Mouse (Mus musculus): ENCODE results near the gene Pus3. TPM values are rescaled to one million over a fixed set of nuclear protein-coding genes. Genes with fewer than 3 reads are reported as not detected.
"Not testable (repeated sequence)": the region's sequence is repeated elsewhere in the genome, so short reads cannot be mapped to it uniquely, and the experiment has no call there.

The Pus3 gene
- total RNA-seq, 2 experiments from 2014 or later, result 9.5 to 13.0 TPM

GRCm38 (mm10) chr9:35616784-35617183, 58.4 kb downstream of the Pus3 start:
- not testable (repeated sequence) for DNase-seq (ENCODE audit: low spot score in 2 of 2)

Other genes with a start within 250 kb of the Pus3 start
- gene Cdon, start 137.5 kb upstream of the Pus3 start, total RNA-seq (2021), result 10 to 100 TPM in 1 of 2 experiments, 1 to 10 TPM in 1; 7.7 to 12.2 TPM
- gene Gm1113, start 40.3 kb upstream of the Pus3 start, total RNA-seq (2021), result not detected
- gene Ddx25, start 67 bp upstream of the Pus3 start, total RNA-seq (2021), result 1 to 10 TPM; 1.0 to 1.1 TPM
- gene Pate2, start 11.7 kb downstream of the Pus3 start, total RNA-seq (2021), result under 1 TPM; 0.30 to 0.38 TPM
- gene Hyls1, start 11.8 kb downstream of the Pus3 start, total RNA-seq (2021), result 1 to 10 TPM; 2.7 to 3.1 TPM
- gene Pate4, start 53.3 kb downstream of the Pus3 start, total RNA-seq (2021), result not detected
- gene Pate3, start 89.6 kb downstream of the Pus3 start, total RNA-seq (2021), result not detected
- gene Pate1, start 128.8 kb downstream of the Pus3 start, total RNA-seq (2021), result not detected
- gene Gm17677, start 182.5 kb downstream of the Pus3 start, total RNA-seq (2021), result not detected
- not detected for gene Gm17727, start 219.5 kb downstream of the Pus3 start, total RNA-seq (2021)
- gene Gm27235, start 231.5 kb downstream of the Pus3 start, total RNA-seq (2021), result not detected
- gene D730048I06Rik, start 231.5 kb downstream of the Pus3 start, total RNA-seq (2021), result not detected